Mouse (Mus musculus) forebrain, embryonic 10.5 days (tissue): ENCODE data around the gene Nme3. TPM values are rescaled to one million over a fixed set of nuclear protein-coding genes. Genes with fewer than 3 reads are reported as not detected.

Experiments used
- DNase-seq: peaks from one replicate; pipeline ENCODE4 v3.0.0-alpha.2; 2017; ENCODE audit warnings: low spot score; ENCODE audit errors: extremely low spot score
- H3K27ac ChIP-seq: fragments of 300-500 bp; sonication (generic); 2 replicates; pipeline ENCODE4 v1.5.1; 2016; ENCODE audit warnings: mild to moderate bottlenecking
- H3K27me3 ChIP-seq: fragments of 300-500 bp; sonication (generic); 2 replicates; pipeline ENCODE4 v1.6.1; 2016; ENCODE audit warnings: mild to moderate bottlenecking; ENCODE audit not compliant: poor library complexity, severe bottlenecking
- H3K36me3 ChIP-seq: fragments of 300-500 bp; sonication (generic); replicated peaks from 2 replicates; pipeline ENCODE4 v1.6.1; 2016; ENCODE audit warnings: mild to moderate bottlenecking, moderate library complexity
- H3K4me1 ChIP-seq: fragments of 300-500 bp; sonication (generic); 2 replicates; pipeline ENCODE4 v1.6.1; 2016
- H3K4me3 ChIP-seq: fragments of 300-500 bp; sonication (generic); 2 replicates; pipeline ENCODE4 v1.5.1; 2016; ENCODE audit warnings: mild to moderate bottlenecking, moderate library complexity
- H3K9me3 ChIP-seq: fragments of 300-500 bp; sonication (generic); 2 replicates; pipeline ENCODE4 v1.6.1; 2016; ENCODE audit warnings: mild to moderate bottlenecking, moderate library complexity
- WGBS: fragments of 180-500 bp; shearing (Covaris S2); methylation state at CpG from one replicate; pipeline ENCODE4 v1.1.7; 2016; 5-methylcytosine and 5-hydroxymethylcytosine counted together
- polyA plus RNA-seq: library from polyadenylated mRNA; unstranded; fragments of >200 nt; fragmentation: Nextera tagmentation; extraction: Ambion mirVana; gene quantifications from 2 replicates; pipeline ENCODE4 v1.2.1, GENCODE M21; 2016

The Nme3 gene
- polyA plus RNA-seq, 1 experiment from 2014 or later: 50.1 TPM

GRCm38 (mm10) chr17:24886134-24886931, 10.0 kb upstream of the Nme3 start, which contains the start of the genes Nubp2 and Spsb3:
Gene Nubp2 (minus strand): TSS chr17:24886349.
Gene Spsb3 (plus strand): TSS chr17:24886643.
- peak; percentile 98 for DNase-seq
- peaks cover 36% of the 10 kb centered on the region for H3K4me1 ChIP-seq
- H3K4me3 ChIP-seq: peak within 1 kb of the TSS; percentile 77
- peaks cover 59% of the 10 kb centered on the region for H3K36me3 ChIP-seq
- peak within 1 kb of the TSS; percentile 87 for H3K27ac ChIP-seq
- H3K9me3 ChIP-seq: no peaks in the 10 kb centered on the region
- WGBS: under 1% methylated on average over 69 of the region's 69 CpGs
- no peaks in the 10 kb centered on the region for H3K27me3 ChIP-seq

GRCm38 (mm10) chr17:24886932-24887271, 9.4 kb upstream of the Nme3 start:
- Histone ChIP-seq H3K4me3 (peak overlapping the region; percentile 77), H3K4me1 (peaks cover 30% of the 10 kb centered on the region), H3K9me3 (no peaks in the 10 kb centered on the region), H3K27ac (peak overlapping the region; percentile 87), H3K36me3 (peaks cover 63% of the 10 kb centered on the region), H3K27me3 (no peaks in the 10 kb centered on the region)
- no peak for DNase-seq
- 1% methylated on average over 18 of the region's 18 CpGs for WGBS

GRCm38 (mm10) chr17:24887291-24888080, 8.8 kb upstream of the Nme3 start:
- peaks cover 28% of the 10 kb centered on the region for H3K4me1 ChIP-seq
- H3K9me3 ChIP-seq: no peaks in the 10 kb centered on the region
- peak overlapping the region; percentile 77 for H3K4me3 ChIP-seq
- H3K36me3 ChIP-seq: peaks cover 63% of the 10 kb centered on the region
- H3K27ac ChIP-seq: peak overlapping the region; percentile 87
- no peak for DNase-seq
- 70% methylated on average over 18 of the region's 18 CpGs for WGBS
- no peaks in the 10 kb centered on the region for H3K27me3 ChIP-seq

- 91% methylated on average over 3 of the region's 3 CpGs for WGBS
- H3K4me3 ChIP-seq: no peak overlapping the region
Observed at GRCm38 (mm10) chr17:24888862-24889261, 7.4 kb upstream of the Nme3 start.

GRCm38 (mm10) chr17:24890151-24891092, 5.9 kb upstream of the Nme3 start:
- Histone ChIP-seq H3K4me1 (peaks cover 38% of the 10 kb centered on the region), H3K27ac (no peak overlapping the region), H3K4me3 (peak overlapping the region; percentile 1; the same call in 1 of the 2 replicates), H3K9me3 (no peaks in the 10 kb centered on the region), H3K27me3 (no peaks in the 10 kb centered on the region), H3K36me3 (peaks cover 55% of the 10 kb centered on the region)
- WGBS: 89% methylated on average over 19 of the region's 19 CpGs
- no peak for DNase-seq

More at GRCm38 (mm10) chr17:24888862-24889261, 7.4 kb upstream of the Nme3 start:
- H3K36me3 ChIP-seq: peaks cover 63% of the 10 kb centered on the region
- H3K4me1 ChIP-seq: peaks cover 38% of the 10 kb centered on the region
- no peaks in the 10 kb centered on the region for H3K27me3 ChIP-seq
- H3K9me3 ChIP-seq: no peaks in the 10 kb centered on the region
- DNase-seq: no peak
- no peak overlapping the region for H3K27ac ChIP-seq

GRCm38 (mm10) chr17:24891321-24891720, 5.0 kb upstream of the Nme3 start:
- 94% methylated on average over 13 of the region's 13 CpGs for WGBS
- no peak for DNase-seq
- Histone ChIP-seq H3K27ac (no peak overlapping the region), H3K36me3 (peaks cover 55% of the 10 kb centered on the region), H3K9me3 (no peaks in the 10 kb centered on the region), H3K4me3 (no peak overlapping the region), H3K4me1 (peaks cover 43% of the 10 kb centered on the region), H3K27me3 (no peaks in the 10 kb centered on the region)

- WGBS: 94% methylated on average over 12 of the region's 12 CpGs
- peaks cover 69% of the 10 kb centered on the region for H3K36me3 ChIP-seq
- DNase-seq: no peak
Observed at GRCm38 (mm10) chr17:24892785-24893184, 3.5 kb upstream of the Nme3 start.

GRCm38 (mm10) chr17:24893276-24893675, 3.0 kb upstream of the Nme3 start:
- no peak for DNase-seq
- H3K27me3 ChIP-seq: no peaks in the 10 kb centered on the region
- no peak overlapping the region for H3K27ac ChIP-seq
- no peaks in the 10 kb centered on the region for H3K9me3 ChIP-seq
- H3K36me3 ChIP-seq: peaks cover 73% of the 10 kb centered on the region
- 94% methylated on average over 2 of the region's 2 CpGs for WGBS
- peak overlapping the region; percentile 83; the same call in 1 of the 2 replicates for H3K4me3 ChIP-seq
- H3K4me1 ChIP-seq: peaks cover 49% of the 10 kb centered on the region

More at GRCm38 (mm10) chr17:24892785-24893184, 3.5 kb upstream of the Nme3 start:
- H3K9me3 ChIP-seq: no peaks in the 10 kb centered on the region
- H3K4me3 ChIP-seq: peak overlapping the region; percentile 9; the same call in 1 of the 2 replicates
- no peaks in the 10 kb centered on the region for H3K27me3 ChIP-seq
- H3K27ac ChIP-seq: no peak overlapping the region
- H3K4me1 ChIP-seq: peaks cover 48% of the 10 kb centered on the region

- Histone ChIP-seq H3K27ac (peak overlapping the region; percentile 91), H3K27me3 (no peaks in the 10 kb centered on the region), H3K4me1 (peaks cover 49% of the 10 kb centered on the region), H3K4me3 (peak overlapping the region; percentile 83), H3K36me3 (peaks cover 74% of the 10 kb centered on the region), H3K9me3 (no peaks in the 10 kb centered on the region)
- 12% methylated on average over 31 of the region's 31 CpGs for WGBS
- no peak for DNase-seq
Observed at GRCm38 (mm10) chr17:24894061-24894994, 2.0 kb upstream of the Nme3 start.

GRCm38 (mm10) chr17:24894995-24895547, 1.2 kb upstream of the Nme3 start, which contains the start of the genes Eme2 and Mrps34:
Gene Eme2 (minus strand): TSS chr17:24895087.
Gene Mrps34 (plus strand): TSS chr17:24895116.
- Histone ChIP-seq H3K27ac (peak within 1 kb of the TSS; percentile 91), H3K4me3 (peak within 1 kb of the TSS; percentile 83), H3K36me3 (peaks cover 74% of the 10 kb centered on the region), H3K4me1 (peaks cover 49% of the 10 kb centered on the region), H3K27me3 (no peaks in the 10 kb centered on the region), H3K9me3 (no peaks in the 10 kb centered on the region)
- WGBS: under 1% methylated on average over 62 of the region's 62 CpGs
- DNase-seq: peak; percentile 90
